Comparison of ENCODE assay signal across 17 mouse cellular contexts in the genomic region with DNA sequence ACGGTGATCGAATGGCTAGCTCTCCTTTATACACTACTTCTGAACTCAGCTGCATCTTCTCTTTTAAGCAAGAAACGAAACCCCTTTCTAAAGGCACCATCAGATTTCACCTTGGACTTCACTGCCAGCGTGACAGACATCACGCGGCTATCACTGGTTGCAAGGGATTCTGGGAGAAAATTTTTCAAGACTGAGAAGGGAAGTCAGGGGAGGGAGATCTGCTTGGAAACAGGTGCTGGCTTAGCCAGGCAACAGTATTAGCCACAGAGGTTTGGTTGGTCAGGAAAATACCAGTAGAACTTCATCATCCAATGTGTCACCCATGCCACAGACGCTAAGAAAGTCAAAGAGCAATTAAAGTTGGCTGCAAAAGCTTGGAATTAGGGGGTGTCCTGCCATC.
"Had no signal": no experiment of that assay in that cellular context is flagged by ENCODE, and none has a peak within 500 bp of the region (broad histone marks: within the 10 kb centered on the region; RNA-seq: fewer than 3 reads in every experiment).

No protein-coding gene starts in this region.

- DNase-seq: liver, postnatal 0 days; lung, embryonic 14.5 days; lung, postnatal 10 days; lung, postnatal 4 days; midbrain, embryonic 14.5 days; retina, postnatal 1 day; right cerebral cortex, adult 18-20 months; right cerebral cortex, postnatal 25 days; right cerebral cortex, postnatal 4 days; spleen, adult 18-20 months; thymus, adult 18-20 months; thymus, postnatal 14 days; thymus, postnatal 36 days had no signal

- H3K36me3 ChIP-seq: liver, embryonic 15.5 days; midbrain, embryonic 12.5 days; neural tube, embryonic 12.5 days had no signal

- H3K27ac ChIP-seq: liver, embryonic 15.5 days; midbrain, embryonic 12.5 days; neural tube, embryonic 12.5 days had no signal

- H3K4me1 ChIP-seq: liver, embryonic 15.5 days had no signal

- H3K4me3 ChIP-seq: liver, embryonic 15.5 days; midbrain, embryonic 12.5 days; neural tube, embryonic 12.5 days had no signal

- ATAC-seq: liver, postnatal 0 days; midbrain, embryonic 16.5 days had no signal

- H3K9me3 ChIP-seq: liver, embryonic 15.5 days; midbrain, embryonic 12.5 days; neural tube, embryonic 12.5 days had no signal

- H3K4me2 ChIP-seq: liver, embryonic 15.5 days; lung, embryonic 14.5 days; midbrain, embryonic 12.5 days; neural tube, embryonic 12.5 days had no signal

- H3K9ac ChIP-seq: liver, embryonic 15.5 days; liver, postnatal 0 days; lung, embryonic 14.5 days; midbrain, embryonic 12.5 days; neural tube, embryonic 12.5 days had no signal
